Mouse (Mus musculus): ENCODE results near the gene Gabrg1. TPM values are rescaled to one million over a fixed set of nuclear protein-coding genes. Genes with fewer than 3 reads are reported as not detected.

Gene Gabrg1
- not detected for polyA plus RNA-seq (2012; fragmentation: generic; extraction: Trizol)
- long read RNA-seq, experiment 1: 0 reads
- long read RNA-seq, experiment 2: 0 reads

DNA sequence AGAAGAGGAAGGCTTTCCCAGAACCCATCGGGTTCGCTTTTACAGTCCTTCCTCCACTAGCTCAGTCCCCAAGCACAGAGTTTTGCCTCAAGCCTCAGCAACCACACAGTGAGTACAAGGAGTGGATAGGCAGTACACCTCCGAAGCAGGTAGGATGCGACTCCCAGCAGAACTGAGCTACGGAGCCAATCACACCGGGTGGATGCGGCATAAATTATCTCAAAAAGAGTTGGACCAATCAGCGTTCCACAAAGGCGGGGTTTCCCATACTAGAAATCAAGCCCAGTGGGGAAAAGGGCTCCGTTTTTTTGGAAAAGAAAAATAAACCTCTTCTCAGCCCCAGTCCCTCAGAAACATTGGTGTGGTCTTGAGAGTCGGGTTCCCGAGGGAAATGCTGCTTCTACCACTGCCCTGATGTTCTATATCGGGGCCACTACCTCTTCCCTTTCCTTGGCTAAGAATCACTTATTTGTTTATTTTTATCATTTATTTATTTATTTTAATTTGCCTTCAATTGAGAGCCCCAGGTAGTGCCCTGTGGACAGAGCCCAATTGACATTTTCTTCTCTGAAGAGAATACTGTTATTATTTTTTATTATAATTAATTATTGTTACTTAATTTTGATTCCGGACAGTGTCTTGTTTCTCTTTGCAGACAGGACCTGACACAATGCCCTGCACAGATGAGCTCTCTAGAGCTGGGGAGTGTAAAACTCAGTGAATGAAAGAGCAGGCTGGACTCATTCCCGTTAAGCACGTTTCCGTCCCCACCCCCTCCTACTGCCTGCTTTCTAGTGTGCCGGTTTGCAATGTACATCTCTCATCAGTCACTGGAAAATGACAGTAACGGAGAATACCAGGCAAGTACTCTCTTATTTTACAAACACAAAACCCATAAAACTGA lies at the start of gene Gabrg1:
TSS of gene Gabrg1 (minus strand) at position 426 of the 904 bp plus-strand sequence.
- no peaks in the 10 kb centered on the region for H3K79me2 ChIP-seq (ENCODE audit: control insufficient read depth, insufficient read depth)
- H3K79me3 ChIP-seq (ENCODE audit: low read depth): no peaks in the 10 kb centered on the region
- no peaks in the 10 kb centered on the region for H3K27me3 ChIP-seq (ENCODE audit: control insufficient read depth, insufficient read depth, insufficient read length)
- H3K36me3 ChIP-seq (ENCODE audit: control insufficient read depth, insufficient read depth): no peaks in the 10 kb centered on the region
- H3ac ChIP-seq (ENCODE audit: control insufficient read depth, insufficient read length, low read depth): no peak within 1 kb of the TSS
- H3K4me3 ChIP-seq (ENCODE audit: insufficient read depth, poor library complexity, severe bottlenecking): no peak within 1 kb of the TSS
- TF ChIP-seq CEBPB (IDR thresholded peaks at IDR 0.05; ENCODE audit: low read depth): no peak
- TF ChIP-seq CTCF (IDR thresholded peaks at IDR 0.05; ENCODE audit: control insufficient read depth, insufficient read depth, insufficient read length): no peak
- TF ChIP-seq FOSL1 (IDR thresholded peaks at IDR 0.05; ENCODE audit: insufficient read depth, low read length, poor library complexity, severe bottlenecking): no peak

DNA sequence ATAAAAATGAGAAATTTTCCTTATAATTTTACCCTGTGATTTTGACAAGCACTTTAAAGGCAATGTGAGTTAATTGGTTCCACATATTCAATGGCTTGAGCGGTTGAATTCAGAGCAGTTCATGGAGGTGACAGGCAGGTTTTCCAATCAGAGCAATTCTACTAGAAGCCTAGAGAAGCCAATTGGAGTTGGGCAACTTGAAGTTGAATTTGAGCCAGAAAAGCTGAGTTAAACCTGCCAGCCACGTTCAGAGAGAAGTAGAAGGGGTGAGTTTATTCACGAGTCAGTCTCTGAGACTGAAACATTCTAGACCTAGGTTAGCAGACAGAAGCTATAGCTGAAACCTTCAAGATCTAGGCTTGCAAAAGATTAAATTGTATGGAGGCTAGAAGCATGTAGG lies 41.6 kb upstream of the Gabrg1 start:
- no peak overlapping the region for H3K4me3 ChIP-seq (ENCODE audit: insufficient read depth, poor library complexity, severe bottlenecking)
- no peak for TF ChIP-seq MYOD1 (IDR thresholded peaks at IDR 0.05; ENCODE audit: control insufficient read depth, insufficient read length, low read depth)
- TF ChIP-seq MYOG (IDR thresholded peaks at IDR 0.05; ENCODE audit: control insufficient read depth, extremely low read depth, insufficient read length): no peak
- TF ChIP-seq USF1 (IDR thresholded peaks at IDR 0.05; ENCODE audit: low read depth): no peak
- no peak for TF ChIP-seq FOSL1 (IDR thresholded peaks at IDR 0.05; ENCODE audit: insufficient read depth, low read length, poor library complexity, severe bottlenecking)
- no peak for TF ChIP-seq CEBPB (IDR thresholded peaks at IDR 0.05; ENCODE audit: low read depth)
- TF ChIP-seq CTCF (IDR thresholded peaks at IDR 0.05; ENCODE audit: control insufficient read depth, insufficient read depth, insufficient read length): no peak
- TF ChIP-seq MAX (IDR thresholded peaks at IDR 0.05): no peak
- no peak overlapping the region for H3ac ChIP-seq (ENCODE audit: control insufficient read depth, insufficient read length, low read depth)
- no peaks in the 10 kb centered on the region for H3K79me3 ChIP-seq (ENCODE audit: low read depth)
- H3K36me3 ChIP-seq (ENCODE audit: control insufficient read depth, insufficient read depth): no peaks in the 10 kb centered on the region
- no peaks in the 10 kb centered on the region for H3K79me2 ChIP-seq (ENCODE audit: control insufficient read depth, insufficient read depth)
- H3K27me3 ChIP-seq (ENCODE audit: control insufficient read depth, insufficient read depth, insufficient read length): no peaks in the 10 kb centered on the region

- H3K79me2 ChIP-seq (ENCODE audit: control insufficient read depth, insufficient read depth): no peaks in the 10 kb centered on the region
- no peaks in the 10 kb centered on the region for H3K79me3 ChIP-seq (ENCODE audit: low read depth)
- H3K4me3 ChIP-seq (ENCODE audit: insufficient read depth, poor library complexity, severe bottlenecking): no peak overlapping the region
- TF ChIP-seq MYOG (IDR thresholded peaks at IDR 0.05; ENCODE audit: control insufficient read depth, extremely low read depth, insufficient read length) (no peak), MYOD1 (IDR thresholded peaks at IDR 0.05; ENCODE audit: control insufficient read depth, insufficient read length, low read depth) (no peak)
- no peaks in the 10 kb centered on the region for H3K27me3 ChIP-seq (ENCODE audit: control insufficient read depth, insufficient read depth, insufficient read length)
- H3ac ChIP-seq (ENCODE audit: control insufficient read depth, insufficient read length, low read depth): no peak overlapping the region
- H3K36me3 ChIP-seq (ENCODE audit: control insufficient read depth, insufficient read depth): no peaks in the 10 kb centered on the region
These were observed 27.7 kb upstream of the Gabrg1 start for GRCm38 (mm10) chr5:70870081-70870480.

GRCm38 (mm10) chr5:70843096-70843734 lies 798 bp upstream of the Gabrg1 start:
- TF ChIP-seq CEBPB (IDR thresholded peaks at IDR 0.05; ENCODE audit: low read depth): no peak
- no peak for TF ChIP-seq MAX (IDR thresholded peaks at IDR 0.05)
- no peak for TF ChIP-seq FOSL1 (IDR thresholded peaks at IDR 0.05; ENCODE audit: insufficient read depth, low read length, poor library complexity, severe bottlenecking)
- no peak for TF ChIP-seq MYOG (IDR thresholded peaks at IDR 0.05; ENCODE audit: control insufficient read depth, extremely low read depth, insufficient read length)
- H3K79me2 ChIP-seq (ENCODE audit: control insufficient read depth, insufficient read depth): no peaks in the 10 kb centered on the region
- no peaks in the 10 kb centered on the region for H3K36me3 ChIP-seq (ENCODE audit: control insufficient read depth, insufficient read depth)
- H3K4me3 ChIP-seq (ENCODE audit: insufficient read depth, poor library complexity, severe bottlenecking): no peak overlapping the region
- no peaks in the 10 kb centered on the region for H3K27me3 ChIP-seq (ENCODE audit: control insufficient read depth, insufficient read depth, insufficient read length)
- H3ac ChIP-seq (ENCODE audit: control insufficient read depth, insufficient read length, low read depth): no peak overlapping the region
- H3K79me3 ChIP-seq (ENCODE audit: low read depth): no peaks in the 10 kb centered on the region

GRCm38 (mm10) chr5:70818681-70819080 lies 23.7 kb downstream of the Gabrg1 start:
- Histone ChIP-seq H3K79me2 (ENCODE audit: control insufficient read depth, insufficient read depth) (no peaks in the 10 kb centered on the region), H3K27me3 (ENCODE audit: control insufficient read depth, insufficient read depth, insufficient read length) (no peaks in the 10 kb centered on the region), H3ac (ENCODE audit: control insufficient read depth, insufficient read length, low read depth) (no peak overlapping the region), H3K4me3 (ENCODE audit: insufficient read depth, poor library complexity, severe bottlenecking) (no peak overlapping the region), H3K36me3 (ENCODE audit: control insufficient read depth, insufficient read depth) (no peaks in the 10 kb centered on the region), H3K79me3 (ENCODE audit: low read depth) (no peaks in the 10 kb centered on the region)
- no peak for TF ChIP-seq USF1 (IDR thresholded peaks at IDR 0.05; ENCODE audit: low read depth)

DNA sequence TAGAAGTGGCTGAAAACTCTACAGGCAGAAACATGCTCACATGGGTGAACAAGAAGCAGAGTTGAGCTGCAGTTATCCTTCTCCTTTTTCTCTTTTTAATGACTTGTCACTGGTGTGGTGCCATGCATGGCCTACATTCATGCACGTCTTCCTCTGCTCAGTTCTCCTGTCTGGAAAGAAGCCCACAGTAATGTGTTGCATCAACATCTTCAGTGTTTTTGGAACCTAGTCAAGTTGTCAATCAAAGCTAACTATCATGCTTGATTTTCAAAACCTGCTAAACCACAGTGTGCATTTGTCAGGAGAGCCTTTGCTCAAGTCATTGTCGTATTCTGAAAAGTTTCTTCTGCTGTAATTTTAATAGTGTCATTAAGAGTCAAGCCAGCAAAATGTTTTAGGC lies 106.3 kb downstream of the Gabrg1 start:
- H3K27me3 ChIP-seq (ENCODE audit: control insufficient read depth, insufficient read depth, insufficient read length): no peaks in the 10 kb centered on the region
- TF ChIP-seq MAX (IDR thresholded peaks at IDR 0.05) (no peak), CTCF (IDR thresholded peaks at IDR 0.05; ENCODE audit: control insufficient read depth, insufficient read depth, insufficient read length) (no peak), USF1 (IDR thresholded peaks at IDR 0.05; ENCODE audit: low read depth) (no peak), CEBPB (IDR thresholded peaks at IDR 0.05; ENCODE audit: low read depth) (no peak), FOSL1 (IDR thresholded peaks at IDR 0.05; ENCODE audit: insufficient read depth, low read length, poor library complexity, severe bottlenecking) (no peak), MYOD1 (IDR thresholded peaks at IDR 0.05; ENCODE audit: control insufficient read depth, insufficient read length, low read depth) (no peak), MYOG (IDR thresholded peaks at IDR 0.05; ENCODE audit: control insufficient read depth, extremely low read depth, insufficient read length) (no peak)
- H3K79me2 ChIP-seq (ENCODE audit: control insufficient read depth, insufficient read depth): no peaks in the 10 kb centered on the region
- no peaks in the 10 kb centered on the region for H3K79me3 ChIP-seq (ENCODE audit: low read depth)
- H3K4me3 ChIP-seq (ENCODE audit: insufficient read depth, poor library complexity, severe bottlenecking): no peak overlapping the region
- no peaks in the 10 kb centered on the region for H3K36me3 ChIP-seq (ENCODE audit: control insufficient read depth, insufficient read depth)
- H3ac ChIP-seq (ENCODE audit: control insufficient read depth, insufficient read length, low read depth): no peak overlapping the region
